Mouse (Mus musculus): Measurements from ENCODE around the gene Tnfsf9. TPM values are rescaled to one million over a fixed set of nuclear protein-coding genes. Genes with fewer than 3 reads are reported as not detected.

Gene Tnfsf9
- polyA plus RNA-seq, 1 experiment from 2014 or later, result 10.6 TPM

GRCm38 (mm10) chr17:57099629-57100325 is 5.3 kb upstream of the Tnfsf9 start:
- Histone ChIP-seq H3K36me3 (replicated peaks) (peaks cover 7% of the 10 kb centered on the region; the same call in 1 of the 2 replicates), H3K9me3 (no peaks in the 10 kb centered on the region), H3K4me3 (no peak overlapping the region), H3K27ac (no peak overlapping the region), H3K27me3 (ENCODE audit: poor library complexity, severe bottlenecking) (peaks cover 14% of the 10 kb centered on the region), H3K4me1 (peaks cover 26% of the 10 kb centered on the region)
- no peak for DNase-seq (ENCODE audit: extremely low spot score, low spot score)
- WGBS, result 5% methylated on average over 10 of the region's 10 CpGs

- 74% methylated on average over 2 of the region's 2 CpGs for WGBS
- Histone ChIP-seq H3K4me3 (no peak overlapping the region), H3K36me3 (replicated peaks) (peaks cover 14% of the 10 kb centered on the region), H3K9me3 (no peaks in the 10 kb centered on the region), H3K4me1 (peaks cover 37% of the 10 kb centered on the region), H3K27me3 (ENCODE audit: poor library complexity, severe bottlenecking) (no peaks in the 10 kb centered on the region), H3K27ac (no peak overlapping the region)
- DNase-seq (ENCODE audit: extremely low spot score, low spot score), result no peak
Observed at GRCm38 (mm10) chr17:57102276-57102675, 2.8 kb upstream of the Tnfsf9 start.

DNA sequence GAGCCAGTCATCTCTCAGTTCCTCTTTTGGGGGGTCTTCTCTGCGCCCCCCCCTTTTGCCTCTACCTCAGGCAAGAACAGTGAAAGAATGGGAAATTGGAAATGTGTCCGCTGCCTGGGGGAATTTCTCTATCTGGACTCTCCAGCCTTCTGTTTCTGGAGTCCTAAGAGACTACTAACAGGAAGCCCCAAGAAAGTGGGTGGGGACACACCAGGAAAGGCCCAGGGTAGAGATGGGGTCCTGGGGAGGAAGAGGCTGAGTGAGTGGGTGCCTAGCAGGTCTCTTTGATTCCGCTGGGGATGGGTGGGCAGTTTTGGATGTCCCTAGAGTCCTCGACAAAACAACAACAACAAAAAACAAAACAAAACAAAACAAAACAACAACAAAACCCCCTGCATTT is 629 bp upstream of the Tnfsf9 start:
- H3K27me3 ChIP-seq (ENCODE audit: poor library complexity, severe bottlenecking), result no peaks in the 10 kb centered on the region
- H3K36me3 ChIP-seq (replicated peaks), result peaks cover 23% of the 10 kb centered on the region
- no peaks in the 10 kb centered on the region for H3K9me3 ChIP-seq
- no peak for DNase-seq (ENCODE audit: extremely low spot score, low spot score)
- H3K4me1 ChIP-seq, result peaks cover 38% of the 10 kb centered on the region
- peak overlapping the region; percentile 90 for H3K27ac ChIP-seq
- peak overlapping the region; percentile 65 for H3K4me3 ChIP-seq
- WGBS, result 44% methylated on average over 4 of the region's 4 CpGs

- Histone ChIP-seq H3K4me1 (peaks cover 31% of the 10 kb centered on the region), H3K36me3 (replicated peaks) (peaks cover 21% of the 10 kb centered on the region), H3K9me3 (no peaks in the 10 kb centered on the region), H3K4me3 (peak overlapping the region; percentile 65), H3K27me3 (ENCODE audit: poor library complexity, severe bottlenecking) (no peaks in the 10 kb centered on the region), H3K27ac (peak overlapping the region; percentile 90)
- 4% methylated on average over 9 of the region's 9 CpGs for WGBS
- DNase-seq (ENCODE audit: extremely low spot score, low spot score), result no peak
Observed at GRCm38 (mm10) chr17:57106035-57106368, 877 bp downstream of the Tnfsf9 start.

DNA sequence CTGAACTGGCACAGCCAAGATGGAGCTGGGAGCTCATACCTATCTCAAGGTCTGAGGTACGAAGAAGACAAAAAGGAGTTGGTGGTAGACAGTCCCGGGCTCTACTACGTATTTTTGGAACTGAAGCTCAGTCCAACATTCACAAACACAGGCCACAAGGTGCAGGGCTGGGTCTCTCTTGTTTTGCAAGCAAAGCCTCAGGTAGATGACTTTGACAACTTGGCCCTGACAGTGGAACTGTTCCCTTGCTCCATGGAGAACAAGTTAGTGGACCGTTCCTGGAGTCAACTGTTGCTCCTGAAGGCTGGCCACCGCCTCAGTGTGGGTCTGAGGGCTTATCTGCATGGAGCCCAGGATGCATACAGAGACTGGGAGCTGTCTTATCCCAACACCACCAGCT is 1.9 kb downstream of the Tnfsf9 start:
- 84% methylated on average over 5 of the region's 5 CpGs for WGBS
- Histone ChIP-seq H3K36me3 (replicated peaks) (peaks cover 20% of the 10 kb centered on the region), H3K27me3 (ENCODE audit: poor library complexity, severe bottlenecking) (no peaks in the 10 kb centered on the region), H3K9me3 (no peaks in the 10 kb centered on the region), H3K4me1 (peaks cover 31% of the 10 kb centered on the region), H3K27ac (no peak overlapping the region), H3K4me3 (peak overlapping the region; percentile 65; the same call in 1 of the 2 replicates)
- no peak for DNase-seq (ENCODE audit: extremely low spot score, low spot score)

DNA sequence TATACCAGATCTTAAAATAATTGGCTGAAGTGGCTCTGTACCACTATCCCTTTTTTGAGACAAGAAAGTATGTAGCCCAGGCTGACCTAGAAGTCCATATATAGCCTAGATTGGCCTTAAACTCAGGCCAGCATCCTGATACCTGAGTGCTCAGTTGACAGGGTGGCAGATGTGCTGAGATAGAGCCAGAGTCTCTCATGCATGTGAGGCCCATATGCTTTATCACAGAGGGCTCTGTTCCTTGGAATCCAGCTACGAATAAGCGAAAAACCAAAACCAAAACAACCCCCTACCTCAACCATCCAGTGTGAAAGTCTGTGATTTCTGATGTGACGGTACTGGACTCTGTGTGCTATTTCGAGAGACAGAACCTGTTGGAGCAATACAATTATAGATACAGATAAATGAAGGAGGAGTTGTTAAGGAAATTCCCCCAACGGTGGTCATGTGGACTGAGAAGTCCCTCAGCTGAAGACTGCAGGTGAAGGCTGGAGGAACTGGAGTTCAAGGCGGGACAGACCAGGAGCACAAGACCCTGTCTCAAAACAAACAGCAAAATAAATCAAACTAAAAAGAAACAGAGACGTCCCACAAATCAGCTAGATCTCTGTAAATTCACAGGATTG is 3.0 kb downstream of the Tnfsf9 start:
- 89% methylated on average over 7 of the region's 7 CpGs for WGBS
- no peak overlapping the region for H3K4me3 ChIP-seq
- H3K27me3 ChIP-seq (ENCODE audit: poor library complexity, severe bottlenecking), result no peaks in the 10 kb centered on the region

DNA sequence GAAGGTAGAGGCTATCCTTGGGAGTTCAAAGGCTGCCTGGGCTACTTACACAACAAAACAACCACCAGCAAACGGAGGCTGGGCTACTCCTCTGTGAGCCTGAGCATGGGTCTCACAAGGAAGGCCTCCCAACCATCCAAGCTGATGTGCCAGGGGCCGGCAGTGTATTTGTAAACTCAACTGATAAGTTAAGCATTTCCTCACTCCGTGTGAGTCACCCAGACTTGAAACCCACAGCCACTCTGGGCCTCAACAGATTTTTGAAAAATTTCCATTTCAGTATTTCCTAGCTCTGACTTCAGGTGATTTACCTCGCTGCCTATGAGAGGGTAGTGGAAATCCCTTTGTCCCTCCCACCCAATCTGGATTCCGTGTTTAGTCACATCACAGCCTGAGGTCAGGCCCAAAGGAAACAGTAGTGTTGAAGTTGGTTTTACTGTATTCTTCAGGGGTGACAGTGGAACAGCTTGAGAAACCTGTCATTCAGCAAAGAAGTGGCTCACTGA is 3.6 kb downstream of the Tnfsf9 start:
- 68% methylated on average over 5 of the region's 5 CpGs for WGBS
- DNase-seq (ENCODE audit: extremely low spot score, low spot score), result no peak
- no peak overlapping the region for H3K27ac ChIP-seq

More for the DNA sequence above, 3.0 kb downstream of the Tnfsf9 start:
- peaks cover 31% of the 10 kb centered on the region for H3K4me1 ChIP-seq
- H3K36me3 ChIP-seq (replicated peaks), result peaks cover 16% of the 10 kb centered on the region
- no peaks in the 10 kb centered on the region for H3K9me3 ChIP-seq
- DNase-seq (ENCODE audit: extremely low spot score, low spot score), result no peak
- H3K27ac ChIP-seq, result no peak overlapping the region

DNA sequence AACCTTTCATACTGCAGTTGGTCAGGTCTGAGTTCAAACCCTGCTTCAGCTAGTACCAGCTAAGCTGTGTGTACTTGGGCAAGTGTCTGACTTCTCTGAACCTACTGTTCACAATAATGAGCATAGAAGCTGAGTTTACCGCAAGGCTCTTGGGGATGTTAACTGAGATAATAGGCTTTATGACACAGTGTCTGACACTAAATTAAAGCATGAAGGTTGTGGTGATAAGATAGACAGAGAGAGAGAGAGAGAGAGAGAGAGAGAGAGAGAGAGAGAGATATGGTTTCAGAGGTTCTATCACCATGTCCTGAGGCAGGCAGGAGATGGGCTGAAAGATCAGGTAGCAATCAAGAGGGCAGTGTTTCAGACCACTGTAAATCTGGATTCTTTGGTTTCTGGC is 4.9 kb downstream of the Tnfsf9 start:
- Histone ChIP-seq H3K9me3 (no peaks in the 10 kb centered on the region), H3K4me3 (no peak overlapping the region), H3K4me1 (peaks cover 23% of the 10 kb centered on the region), H3K36me3 (replicated peaks) (peaks cover 16% of the 10 kb centered on the region), H3K27ac (no peak overlapping the region), H3K27me3 (ENCODE audit: poor library complexity, severe bottlenecking) (no peaks in the 10 kb centered on the region)
- no peak for DNase-seq (ENCODE audit: extremely low spot score, low spot score)
- 92% methylated on average over 1 of the region's 1 CpGs for WGBS

More for the DNA sequence above, 3.6 kb downstream of the Tnfsf9 start:
- Histone ChIP-seq H3K4me1 (peaks cover 31% of the 10 kb centered on the region), H3K4me3 (no peak overlapping the region), H3K27me3 (ENCODE audit: poor library complexity, severe bottlenecking) (no peaks in the 10 kb centered on the region), H3K36me3 (replicated peaks) (peaks cover 16% of the 10 kb centered on the region), H3K9me3 (no peaks in the 10 kb centered on the region)

DNA sequence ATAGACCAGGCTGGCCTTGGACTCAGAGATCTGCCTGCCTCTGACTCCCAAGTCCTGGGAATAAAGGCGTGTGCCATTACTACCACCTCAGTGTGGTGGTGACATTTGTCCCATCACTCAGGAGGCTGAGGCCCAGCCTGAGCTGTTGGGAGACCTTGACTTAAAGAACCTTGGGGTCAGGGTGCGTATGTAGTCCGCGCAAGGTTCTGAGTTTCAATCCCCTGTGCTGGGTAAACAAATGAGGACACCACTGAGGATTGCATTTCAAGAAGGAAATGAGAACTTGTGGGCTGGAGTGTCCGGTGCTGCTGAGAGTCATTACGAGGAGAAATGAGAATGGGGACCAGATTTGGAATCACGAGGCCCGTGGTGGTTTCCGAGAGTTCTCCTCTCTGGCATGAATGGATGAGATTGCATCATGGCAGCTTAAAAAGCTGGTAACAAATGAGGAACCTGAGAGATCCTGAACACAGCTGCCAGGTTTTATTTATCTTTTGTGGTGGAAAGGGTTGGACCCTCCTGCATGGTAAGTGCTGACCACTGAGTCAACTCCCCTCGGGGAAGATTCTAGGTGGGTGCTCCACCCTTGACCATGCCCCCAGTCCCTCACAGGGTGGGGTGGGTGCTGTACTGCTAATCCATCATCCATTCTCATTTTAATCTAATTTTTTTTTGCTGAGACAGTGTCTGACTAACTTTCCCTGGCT is 7.8 kb downstream of the Tnfsf9 start:
- Histone ChIP-seq H3K4me3 (no peak overlapping the region), H3K9me3 (no peaks in the 10 kb centered on the region), H3K36me3 (replicated peaks) (0 out of 2 replicates have a peak, but pooled peaks cover 8% of the 10 kb centered on the region), H3K4me1 (0 out of 2 replicates have a peak, but pooled peaks cover under 1% of the 10 kb centered on the region), H3K27ac (no peak overlapping the region), H3K27me3 (ENCODE audit: poor library complexity, severe bottlenecking) (no peaks in the 10 kb centered on the region; the same call in 1 of the 2 replicates)
- DNase-seq (ENCODE audit: extremely low spot score, low spot score), result no peak
- 91% methylated on average over 10 of the region's 10 CpGs for WGBS

- 80% methylated on average over 2 of the region's 2 CpGs for WGBS
- H3K27me3 ChIP-seq (ENCODE audit: poor library complexity, severe bottlenecking), result no peaks in the 10 kb centered on the region; the same call in 1 of the 2 replicates
- no peak overlapping the region for H3K27ac ChIP-seq
- peaks cover 15% of the 10 kb centered on the region for H3K4me1 ChIP-seq
- H3K4me3 ChIP-seq, result no peak overlapping the region
- no peak for DNase-seq (ENCODE audit: extremely low spot score, low spot score)
- H3K9me3 ChIP-seq, result no peaks in the 10 kb centered on the region
- no peaks in the 10 kb centered on the region for H3K36me3 ChIP-seq (replicated peaks)
Observed at GRCm38 (mm10) chr17:57116801-57117200, 11.7 kb downstream of the Tnfsf9 start.

- no peaks in the 10 kb centered on the region for H3K9me3 ChIP-seq
- no peaks in the 10 kb centered on the region; the same call in 1 of the 2 replicates for H3K27me3 ChIP-seq (ENCODE audit: poor library complexity, severe bottlenecking)
- peaks cover 15% of the 10 kb centered on the region for H3K4me1 ChIP-seq
- 2% methylated on average over 11 of the region's 11 CpGs for WGBS
- H3K27ac ChIP-seq, result no peak overlapping the region
- peak; percentile 31 for DNase-seq (ENCODE audit: extremely low spot score, low spot score)
- no peaks in the 10 kb centered on the region for H3K36me3 ChIP-seq (replicated peaks)
- H3K4me3 ChIP-seq, result peak overlapping the region; percentile 26; the same call in 1 of the 2 replicates
Observed at GRCm38 (mm10) chr17:57118524-57119349, 13.6 kb downstream of the Tnfsf9 start.

DNA sequence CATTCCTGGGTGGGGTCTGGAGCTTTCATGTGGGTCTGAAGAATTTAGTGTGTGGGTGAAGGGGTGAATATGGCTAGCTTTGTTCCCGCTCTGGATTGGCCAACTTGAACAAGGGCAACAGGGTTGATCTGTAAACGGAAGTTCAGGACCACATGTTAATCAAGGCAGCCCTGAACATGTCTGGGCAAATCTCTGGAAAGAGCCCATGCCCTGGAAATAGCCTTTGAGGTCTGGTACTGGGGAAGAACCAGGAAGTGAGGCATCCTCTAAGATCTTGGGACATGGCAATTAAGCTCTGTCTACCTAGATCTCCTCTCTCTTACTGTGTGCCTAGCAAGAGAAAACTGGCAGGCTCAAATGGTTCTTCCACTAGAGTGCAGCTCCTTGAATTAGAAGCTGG is 16.7 kb downstream of the Tnfsf9 start:
- Histone ChIP-seq H3K9me3 (no peaks in the 10 kb centered on the region), H3K36me3 (replicated peaks) (no peaks in the 10 kb centered on the region), H3K27ac (no peak overlapping the region), H3K27me3 (ENCODE audit: poor library complexity, severe bottlenecking) (no peaks in the 10 kb centered on the region; the same call in 1 of the 2 replicates), H3K4me3 (no peak overlapping the region), H3K4me1 (peaks cover 15% of the 10 kb centered on the region)
- no peak for DNase-seq (ENCODE audit: extremely low spot score, low spot score)
- 86% methylated on average over 2 of the region's 2 CpGs for WGBS

Measured in forebrain, embryonic 10.5 days (tissue).